Mouse (Mus musculus) ovary, postnatal 14 days (tissue): ENCODE data around the gene 2010111I01Rik.
"Not testable (repeated sequence)": the region's sequence is repeated elsewhere in the genome, so short reads cannot be mapped to it uniquely, and the experiment has no call there.

Source experiments
- DNase-seq: peaks from one replicate; pipeline ENCODE4 v3.0.0; 2022; ENCODE audit warnings: low spot score

2010111I01Rik gene

GRCm38 (mm10) chr13:63353312-63353711 is 388.6 kb downstream of the 2010111I01Rik start:
- not testable (repeated sequence) for DNase-seq

GRCm38 (mm10) chr13:63356101-63356500 is 391.4 kb downstream of the 2010111I01Rik start:
- DNase-seq: no peak

- peak; percentile 67 for DNase-seq
Measured at GRCm38 (mm10) chr13:63356558-63356957, 391.9 kb downstream of the 2010111I01Rik start.

GRCm38 (mm10) chr13:63359393-63359792 is 394.7 kb downstream of the 2010111I01Rik start:
- DNase-seq: no peak

GRCm38 (mm10) chr13:63360111-63360885 is 395.6 kb downstream of the 2010111I01Rik start:
- DNase-seq: no peak

GRCm38 (mm10) chr13:63361755-63362154 is 397.1 kb downstream of the 2010111I01Rik start:
- DNase-seq: no peak

- DNase-seq: no peak
Measured at GRCm38 (mm10) chr13:63373460-63374166, 408.9 kb downstream of the 2010111I01Rik start.
